Mouse (Mus musculus) urinary bladder, postnatal 0 days (tissue): ENCODE data around the gene Mepe. TPM values are rescaled to one million over a fixed set of nuclear protein-coding genes. Genes with fewer than 3 reads are reported as not detected.

ENCODE experiments used
- microRNA-seq: library from miRNA; unstranded; fragments of <30 nt; microRNA quantifications from one replicate; pipeline ENCODE4, GENCODE M21; 2016
- polyA plus RNA-seq: library from polyadenylated mRNA; unstranded; fragments of >200 nt; fragmentation: Nextera tagmentation; extraction: Ambion mirVana; gene quantifications from 2 replicates; pipeline ENCODE4 v1.2.1, GENCODE M21; 2015

The Mepe gene
- polyA plus RNA-seq, result not detected in 2 replicates

DNA sequence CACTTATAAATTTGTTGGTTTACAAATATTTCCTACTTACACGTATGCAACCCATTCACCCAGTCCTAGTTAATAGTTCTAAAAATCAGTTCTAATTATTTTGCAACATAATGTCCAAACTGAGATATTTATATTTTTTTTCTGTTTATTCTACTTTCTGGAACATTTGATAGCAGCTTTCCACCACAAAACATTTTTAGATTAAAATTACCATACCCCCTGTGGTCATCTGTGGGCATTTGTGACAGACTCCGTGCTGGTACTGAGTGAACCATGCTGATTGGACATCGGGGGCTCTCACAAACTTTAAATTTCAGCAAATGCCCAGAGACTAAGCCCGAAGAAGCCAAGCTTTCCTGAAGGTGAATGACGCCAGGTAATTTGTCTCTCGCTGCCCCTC lies at the start of gene Mepe:
Gene Mepe (plus strand): TSS at position 301 of the 400 bp plus-strand sequence.

DNA sequence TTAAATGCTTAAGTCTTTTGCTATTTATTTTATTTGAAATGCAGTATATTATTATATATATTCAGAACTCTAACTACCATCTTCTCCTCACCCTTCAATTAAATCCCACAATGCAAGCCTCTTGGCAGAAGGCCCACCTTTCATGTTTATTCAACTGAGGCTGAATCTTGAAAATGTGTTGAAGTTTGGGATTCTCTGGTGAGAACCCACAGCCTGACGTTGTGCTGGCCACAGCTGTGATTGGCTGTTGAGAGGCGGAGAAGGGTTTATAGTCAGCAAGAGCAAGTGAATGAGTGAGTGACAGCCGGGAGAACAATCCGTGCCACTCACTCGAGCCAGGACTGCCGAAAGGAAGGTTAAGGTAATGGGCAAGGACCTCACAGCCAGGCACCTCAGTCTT lies 26.1 kb upstream of the Mepe start, which contains the start of gene Ibsp:
Gene Ibsp (plus strand): TSS at position 178 of the 400 bp plus-strand sequence.

Small RNA genes within 50 kb of the gene (microRNA-seq; reads per million reads assigned to microRNA genes)
- not detected for gene Gm23616

Other genes with a start within 250 kb of the Mepe start
- not detected in 2 replicates for gene Gm17660, start 247.7 kb upstream of the Mepe start, polyA plus RNA-seq
- gene Sparcl1, start 211.6 kb upstream of the Mepe start, polyA plus RNA-seq, result 654 and 776 TPM in 2 replicates
- not detected in 2 replicates for gene Dspp, start 154.6 kb upstream of the Mepe start, polyA plus RNA-seq
- 0.08 and 0.11 TPM in 2 replicates for gene Dmp1, start 122.7 kb upstream of the Mepe start, polyA plus RNA-seq
- gene Ibsp, start 26.2 kb upstream of the Mepe start, polyA plus RNA-seq, result 0.44 and 0.48 TPM in 2 replicates
- gene Spp1, start 109.8 kb downstream of the Mepe start, polyA plus RNA-seq, result 4.5 and 33.6 TPM in 2 replicates
- gene Pkd2, start 134.1 kb downstream of the Mepe start, polyA plus RNA-seq, result 9.2 and 10.3 TPM in 2 replicates
- gene BC005561, start 183.0 kb downstream of the Mepe start, polyA plus RNA-seq, result 4.3 and 5.3 TPM in 2 replicates